Mouse (Mus musculus): ENCODE results near the gene Slc24a3. TPM values are rescaled to one million over a fixed set of nuclear protein-coding genes. Genes with fewer than 3 reads are reported as not detected.

Slc24a3 gene
- total RNA-seq, 1 experiment, result 0.98 TPM

- H3K9ac ChIP-seq (ENCODE audit: insufficient read depth, low read depth, low read length, poor library complexity, severe bottlenecking), result no peak overlapping the region
- in situ Hi-C loops (cut with MboI; ENCODE audit: low sequenced_read_pairs in 2 of 2, unreplicated experiment in 2 of 2), result no loop called here
- H3K4me1 ChIP-seq (ENCODE audit: control insufficient read depth in 2 of 2, insufficient read depth in 2 of 2, low read length in 2 of 2, poor library complexity in 1 of 2), result no peaks in the 10 kb centered on the region
- no peak for TF ChIP-seq MAFK (IDR thresholded peaks at IDR 0.05; ENCODE audit: insufficient read depth, low read depth, low read length)
- no peak for TF ChIP-seq ZC3H11A (IDR thresholded peaks at IDR 0.05; ENCODE audit: borderline replicate concordance, low read depth, low read length)
- no peaks in the 10 kb centered on the region for H3K36me3 ChIP-seq (ENCODE audit: control insufficient read depth, insufficient read depth, low read length, poor library complexity, severe bottlenecking)
- no peak overlapping the region for H3K4me3 ChIP-seq (ENCODE audit: insufficient read depth in 1 of 2, low read depth in 1 of 2, low read length in 2 of 2, poor library complexity in 1 of 2, severe bottlenecking in 1 of 2)
- H3K27ac ChIP-seq (ENCODE audit: insufficient read depth, low read depth, low read length, poor library complexity, severe bottlenecking), result no peak overlapping the region
- no peaks in the 10 kb centered on the region for H3K9me3 ChIP-seq (ENCODE audit: control insufficient read depth, insufficient read depth, low read depth, low read length)
- no peak for DNase-seq (ENCODE audit: low read depth, low spot score)
Observed at GRCm38 (mm10) chr2:145150407-145150806, 17.1 kb upstream of the Slc24a3 start.

- no peak overlapping the region for H3K9ac ChIP-seq (ENCODE audit: insufficient read depth, low read depth, low read length, poor library complexity, severe bottlenecking)
Observed at GRCm38 (mm10) chr2:145150821-145151220, 16.7 kb upstream of the Slc24a3 start.

GRCm38 (mm10) chr2:145152281-145152680 is 15.3 kb upstream of the Slc24a3 start:
- Histone ChIP-seq H3K4me3 (ENCODE audit: insufficient read depth in 1 of 2, low read depth in 1 of 2, low read length in 2 of 2, poor library complexity in 1 of 2, severe bottlenecking in 1 of 2) (no peak overlapping the region), H3K9ac (ENCODE audit: insufficient read depth, low read depth, low read length, poor library complexity, severe bottlenecking) (no peak overlapping the region), H3K36me3 (ENCODE audit: control insufficient read depth, insufficient read depth, low read length, poor library complexity, severe bottlenecking) (no peaks in the 10 kb centered on the region), H3K9me3 (ENCODE audit: control insufficient read depth, insufficient read depth, low read depth, low read length) (no peaks in the 10 kb centered on the region), H3K27ac (ENCODE audit: insufficient read depth, low read depth, low read length, poor library complexity, severe bottlenecking) (no peak overlapping the region), H3K4me1 (ENCODE audit: control insufficient read depth in 2 of 2, insufficient read depth in 2 of 2, low read length in 2 of 2, poor library complexity in 1 of 2) (no peaks in the 10 kb centered on the region)
- TF ChIP-seq HCFC1 (IDR thresholded peaks at IDR 0.05; ENCODE audit: borderline replicate concordance, insufficient read depth, low read length) (no peak), ZNF384 (IDR thresholded peaks at IDR 0.05; ENCODE audit: low read depth, low read length) (no peak), CHD2 (IDR thresholded peaks at IDR 0.05; ENCODE audit: low read depth, low read length) (no peak), MAFK (IDR thresholded peaks at IDR 0.05; ENCODE audit: insufficient read depth, low read depth, low read length) (no peak), ZC3H11A (IDR thresholded peaks at IDR 0.05; ENCODE audit: borderline replicate concordance, low read depth, low read length) (no peak)
- in situ Hi-C loops (cut with MboI; ENCODE audit: low sequenced_read_pairs in 2 of 2, unreplicated experiment in 2 of 2), result no loop called here
- DNase-seq (ENCODE audit: low read depth, low spot score), result no peak

More at GRCm38 (mm10) chr2:145150821-145151220, 16.7 kb upstream of the Slc24a3 start:
- Histone ChIP-seq H3K4me1 (ENCODE audit: control insufficient read depth in 2 of 2, insufficient read depth in 2 of 2, low read length in 2 of 2, poor library complexity in 1 of 2) (no peaks in the 10 kb centered on the region), H3K9me3 (ENCODE audit: control insufficient read depth, insufficient read depth, low read depth, low read length) (no peaks in the 10 kb centered on the region), H3K4me3 (ENCODE audit: insufficient read depth in 1 of 2, low read depth in 1 of 2, low read length in 2 of 2, poor library complexity in 1 of 2, severe bottlenecking in 1 of 2) (no peak overlapping the region), H3K27ac (ENCODE audit: insufficient read depth, low read depth, low read length, poor library complexity, severe bottlenecking) (no peak overlapping the region), H3K36me3 (ENCODE audit: control insufficient read depth, insufficient read depth, low read length, poor library complexity, severe bottlenecking) (no peaks in the 10 kb centered on the region)
- TF ChIP-seq MAFK (IDR thresholded peaks at IDR 0.05; ENCODE audit: insufficient read depth, low read depth, low read length) (no peak), CHD2 (IDR thresholded peaks at IDR 0.05; ENCODE audit: low read depth, low read length) (no peak), HCFC1 (IDR thresholded peaks at IDR 0.05; ENCODE audit: borderline replicate concordance, insufficient read depth, low read length) (no peak), ZC3H11A (IDR thresholded peaks at IDR 0.05; ENCODE audit: borderline replicate concordance, low read depth, low read length) (no peak), ZNF384 (IDR thresholded peaks at IDR 0.05; ENCODE audit: low read depth, low read length) (no peak)
- in situ Hi-C loops (cut with MboI; ENCODE audit: low sequenced_read_pairs in 2 of 2, unreplicated experiment in 2 of 2), result no loop called here
- no peak for DNase-seq (ENCODE audit: low read depth, low spot score)

GRCm38 (mm10) chr2:145158972-145159371 is 8.6 kb upstream of the Slc24a3 start:
- H3K27ac ChIP-seq (ENCODE audit: insufficient read depth, low read depth, low read length, poor library complexity, severe bottlenecking), result no peak overlapping the region
- no peaks in the 10 kb centered on the region for H3K36me3 ChIP-seq (ENCODE audit: control insufficient read depth, insufficient read depth, low read length, poor library complexity, severe bottlenecking)
- in situ Hi-C loops (cut with MboI; ENCODE audit: low sequenced_read_pairs in 2 of 2, unreplicated experiment in 2 of 2), result no loop called here
- TF ChIP-seq HCFC1 (IDR thresholded peaks at IDR 0.05; ENCODE audit: borderline replicate concordance, insufficient read depth, low read length) (no peak), MAFK (IDR thresholded peaks at IDR 0.05; ENCODE audit: insufficient read depth, low read depth, low read length) (no peak), ZNF384 (IDR thresholded peaks at IDR 0.05; ENCODE audit: low read depth, low read length) (no peak), ZC3H11A (IDR thresholded peaks at IDR 0.05; ENCODE audit: borderline replicate concordance, low read depth, low read length) (no peak), CHD2 (IDR thresholded peaks at IDR 0.05; ENCODE audit: low read depth, low read length) (no peak)
- no peak for DNase-seq (ENCODE audit: low read depth, low spot score)
- H3K9me3 ChIP-seq (ENCODE audit: control insufficient read depth, insufficient read depth, low read depth, low read length), result no peaks in the 10 kb centered on the region
- no peaks in the 10 kb centered on the region for H3K4me1 ChIP-seq (ENCODE audit: control insufficient read depth in 2 of 2, insufficient read depth in 2 of 2, low read length in 2 of 2, poor library complexity in 1 of 2)
- H3K9ac ChIP-seq (ENCODE audit: insufficient read depth, low read depth, low read length, poor library complexity, severe bottlenecking), result no peak overlapping the region
- H3K4me3 ChIP-seq (ENCODE audit: insufficient read depth in 1 of 2, low read depth in 1 of 2, low read length in 2 of 2, poor library complexity in 1 of 2, severe bottlenecking in 1 of 2), result no peak overlapping the region

GRCm38 (mm10) chr2:145161046-145161700 is 6.4 kb upstream of the Slc24a3 start:
- Histone ChIP-seq H3K9me3 (ENCODE audit: control insufficient read depth, insufficient read depth, low read depth, low read length) (no peaks in the 10 kb centered on the region), H3K36me3 (ENCODE audit: control insufficient read depth, insufficient read depth, low read length, poor library complexity, severe bottlenecking) (no peaks in the 10 kb centered on the region), H3K4me3 (ENCODE audit: insufficient read depth in 1 of 2, low read depth in 1 of 2, low read length in 2 of 2, poor library complexity in 1 of 2, severe bottlenecking in 1 of 2) (no peak overlapping the region), H3K9ac (ENCODE audit: insufficient read depth, low read depth, low read length, poor library complexity, severe bottlenecking) (no peak overlapping the region), H3K4me1 (ENCODE audit: control insufficient read depth in 2 of 2, insufficient read depth in 2 of 2, low read length in 2 of 2, poor library complexity in 1 of 2) (no peaks in the 10 kb centered on the region), H3K27ac (ENCODE audit: insufficient read depth, low read depth, low read length, poor library complexity, severe bottlenecking) (no peak overlapping the region)
- in situ Hi-C loops (cut with MboI; ENCODE audit: low sequenced_read_pairs in 2 of 2, unreplicated experiment in 2 of 2), result no loop called here
- TF ChIP-seq HCFC1 (IDR thresholded peaks at IDR 0.05; ENCODE audit: borderline replicate concordance, insufficient read depth, low read length) (no peak), MAFK (IDR thresholded peaks at IDR 0.05; ENCODE audit: insufficient read depth, low read depth, low read length) (no peak), ZC3H11A (IDR thresholded peaks at IDR 0.05; ENCODE audit: borderline replicate concordance, low read depth, low read length) (peak; percentile 66), ZNF384 (IDR thresholded peaks at IDR 0.05; ENCODE audit: low read depth, low read length) (no peak), CHD2 (IDR thresholded peaks at IDR 0.05; ENCODE audit: low read depth, low read length) (no peak)
- peak; percentile 71 for DNase-seq (ENCODE audit: low read depth, low spot score)
